ENCODE assay signal across 8 mouse cellular contexts in genomic region chr11:22003341-22003981, GRCm38 (mm10). TPM values are rescaled to one million over a fixed set of nuclear protein-coding genes. Genes with fewer than 3 reads are reported as not detected.
A peak's percentile ranks its signal among the peaks of the same experiment; 100 is the strongest.
DNase-seq lines count a peak whose midpoint lies in the region; ATAC-seq and TF ChIP-seq lines count a peak whose summit lies in the region.

No protein-coding gene starts in this region.

- H3K27me3 ChIP-seq in heart, embryonic 13.5 days (replicated peaks) = peaks cover 91% of the 10 kb centered on the region
- H3K27me3 ChIP-seq in limb, embryonic 12.5 days = peaks cover 99% of the 10 kb centered on the region
- peaks cover 49% of the 10 kb centered on the region for H3K27me3 ChIP-seq in midbrain, postnatal 0 days (ENCODE audit: insufficient read depth, low read length)

- H3K9ac ChIP-seq in heart, embryonic 13.5 days = peak overlapping the region; percentile 47; the same call in 1 of the 2 replicates
- H3K9ac ChIP-seq in limb, embryonic 12.5 days (replicated peaks) = no peak overlapping the region
- 0 out of 2 replicates have a peak overlapping the region, but pooled peaks have one; percentile 29 for H3K9ac ChIP-seq in midbrain, postnatal 0 days (replicated peaks; ENCODE audit: low read length, poor library complexity, severe bottlenecking)

- DNase-seq in cerebellum, postnatal 25 days = peak; percentile 17 to 54
- no peak for DNase-seq in cerebellum, adult 9-11 months
- peak; percentile 16 for DNase-seq in thymus, postnatal 4 days
- no peak for DNase-seq in thymus, postnatal 36 days
- DNase-seq in midbrain, postnatal 0 days (ENCODE audit: low spot score) = no peak

- WGBS in heart, embryonic 13.5 days = under 1% methylated on average over 31 of the region's 31 CpGs
- whole genome bisulfite sequencing in limb, embryonic 12.5 days = under 1% methylated on average over 31 of the region's 31 CpGs
- WGBS in midbrain, postnatal 0 days = 3% methylated on average over 31 of the region's 31 CpGs

- no peak overlapping the region for H3K27ac ChIP-seq in heart, embryonic 13.5 days (replicated peaks)
- no peak overlapping the region for H3K27ac ChIP-seq in limb, embryonic 12.5 days
- peak overlapping the region; percentile 40 for H3K27ac ChIP-seq in midbrain, postnatal 0 days (ENCODE audit: low read depth, low read length)

- H3K4me3 ChIP-seq in heart, embryonic 13.5 days = peak overlapping the region; percentile 72
- 0 out of 2 replicates have a peak overlapping the region, but pooled peaks have one; percentile 56 for H3K4me3 ChIP-seq in limb, embryonic 12.5 days (replicated peaks)
- peak overlapping the region; percentile 43 for H3K4me3 ChIP-seq in midbrain, postnatal 0 days (ENCODE audit: low read depth, low read length)

- TF ChIP-seq CTCF in midbrain, postnatal 0 days (IDR thresholded peaks at IDR 0.05) = no peak

- no peaks in the 10 kb centered on the region for H3K9me3 ChIP-seq in heart, embryonic 13.5 days
- H3K9me3 ChIP-seq in limb, embryonic 12.5 days = no peaks in the 10 kb centered on the region
- H3K9me3 ChIP-seq in midbrain, postnatal 0 days (ENCODE audit: low read length) = no peaks in the 10 kb centered on the region

- no peak for ATAC-seq in heart, embryonic 13.5 days (ENCODE audit: extremely low read depth, insufficient number of reproducible peaks, low FRiP score, low TSS enrichment)
- no peak for ATAC-seq in limb, embryonic 12.5 days (ENCODE audit: insufficient number of reproducible peaks, insufficient read depth, low FRiP score, low TSS enrichment, low read depth)
- ATAC-seq in midbrain, postnatal 0 days (ENCODE audit: low FRiP score) = no peak
- no peak for ATAC-seq in megakaryocyte-erythroid progenitor cell, adult 5-6 weeks (replicated peaks; ENCODE audit: low FRiP score, low TSS enrichment, poor library complexity, severe bottlenecking)

- H3K4me2 ChIP-seq in heart, embryonic 13.5 days = peak overlapping the region; percentile 88
- H3K4me2 ChIP-seq in limb, embryonic 12.5 days = peak overlapping the region; percentile 95; the same call in 1 of the 2 replicates
- peak overlapping the region; percentile 64 for H3K4me2 ChIP-seq in midbrain, postnatal 0 days (ENCODE audit: low read depth, low read length, poor library complexity, severe bottlenecking)

- peaks cover 54% of the 10 kb centered on the region for H3K4me1 ChIP-seq in heart, embryonic 13.5 days
- H3K4me1 ChIP-seq in limb, embryonic 12.5 days (replicated peaks) = peaks cover 48% of the 10 kb centered on the region
- H3K4me1 ChIP-seq in midbrain, postnatal 0 days (ENCODE audit: insufficient read depth, low read length) = peaks cover 4% of the 10 kb centered on the region; the same call in 1 of the 2 replicates

- H3K36me3 ChIP-seq in heart, embryonic 13.5 days = no peaks in the 10 kb centered on the region; the same call in 1 of the 2 replicates
- no peaks in the 10 kb centered on the region for H3K36me3 ChIP-seq in limb, embryonic 12.5 days
- no peaks in the 10 kb centered on the region for H3K36me3 ChIP-seq in midbrain, postnatal 0 days (ENCODE audit: insufficient read depth, low read length)

RNA-seq across cellular contexts. Expression of gene Otx1, which starts 0.8 kb away (rescaled TPM):
- polyA plus RNA-seq in heart, embryonic 13.5 days (2015; fragmentation: Nextera tagmentation; extraction: Ambion mirVana) = 0.07 and 0.17 TPM in 2 replicates
- 0.97 and 1.1 TPM in 2 replicates for polyA plus RNA-seq in limb, embryonic 12.5 days (2016; fragmentation: Nextera tagmentation; extraction: Ambion mirVana)
- 5.5 and 6.5 TPM in 2 replicates for total RNA-seq in midbrain, postnatal 0 days (2014; rRNA removed)
- polyA plus RNA-seq in midbrain, postnatal 0 days (2015; fragmentation: Nextera tagmentation; extraction: Ambion mirVana) = 7.6 and 8.1 TPM in 2 replicates
- not detected in 2 replicates for total RNA-seq in megakaryocyte-erythroid progenitor cell, adult 5-6 weeks (2014; fragmentation: Nextera tagmentation)
- not detected in 2 replicates for total RNA-seq in megakaryocyte-erythroid progenitor cell, adult 5-6 weeks (2017)

Comparison
In these comparisons a context has a peak if more than half of its experiments do, and no peak if none do; other contexts are left out.
1. DNase-seq: peak in cerebellum, postnatal 25 days (2 of 2) and thymus, postnatal 4 days (single experiment); none in cerebellum, adult 9-11 months (single experiment), thymus, postnatal 36 days (0 of 2) and midbrain, postnatal 0 days (single experiment).
2. Peak in every context shown above with its lines, with median percentiles within 50 percentile points of each other: H3K4me2 ChIP-seq and H3K4me3 ChIP-seq.